Mouse (Mus musculus): ENCODE results near the gene Psme4.

GRCm38 (mm10) chr11:30780893-30781292 is 9.4 kb downstream of the Psme4 start:
- TF ChIP-seq CTCF (IDR thresholded peaks at IDR 0.05; ENCODE audit: borderline replicate concordance, extremely low read depth, insufficient read depth, insufficient read length) (no peak), POLR2A (IDR thresholded peaks at IDR 0.05; ENCODE audit: borderline replicate concordance, extremely low read depth, insufficient read depth, insufficient read length, poor library complexity, severe bottlenecking) (no peak)
